Mouse (Mus musculus): ENCODE measurements around the gene Gm3448. TPM values are rescaled to one million over a fixed set of nuclear protein-coding genes. Genes with fewer than 3 reads are reported as not detected.

The Gm3448 gene
- total and polyA plus RNA-seq, 2 experiments from 2014 or later, result 1.9 to 6.2 TPM

GRCm38 (mm10) chr17:15072211-15072610 lies 30.9 kb upstream of the Gm3448 start:
- H3K27me3 ChIP-seq (ENCODE audit: insufficient read depth, low read length), result no peaks in the 10 kb centered on the region
- no peaks in the 10 kb centered on the region for H3K9me3 ChIP-seq (ENCODE audit: low read length)
- 88% methylated on average over 2 of the region's 2 CpGs for WGBS
- no peak for TF ChIP-seq CTCF (IDR thresholded peaks at IDR 0.05; ENCODE audit: low read depth)
- H3K36me3 ChIP-seq (ENCODE audit: insufficient read depth), result no peaks in the 10 kb centered on the region
- no peak overlapping the region for H3K4me2 ChIP-seq (ENCODE audit: low read depth)
- DNase-seq, result no peak
- ATAC-seq, result no peak
- H3K4me3 ChIP-seq (ENCODE audit: low read depth, low read length), result no peak overlapping the region
- no peaks in the 10 kb centered on the region for H3K4me1 ChIP-seq (ENCODE audit: insufficient read depth)
- H3K9ac ChIP-seq, result no peak overlapping the region
- H3K27ac ChIP-seq (ENCODE audit: low read depth, low read length), result no peak overlapping the region

- no peak for DNase-seq
- H3K27me3 ChIP-seq (ENCODE audit: insufficient read depth, low read length), result no peaks in the 10 kb centered on the region
- WGBS, result 72% methylated on average over 2 of the region's 2 CpGs
Observed at GRCm38 (mm10) chr17:15069124-15069523, 27.8 kb upstream of the Gm3448 start.

GRCm38 (mm10) chr17:15068040-15068792 lies 26.9 kb upstream of the Gm3448 start:
- ATAC-seq, result no peak
- 62% methylated on average over 8 of the region's 8 CpGs for WGBS
- 0 out of 2 replicates have a peak, but pooled peaks cover under 1% of the 10 kb centered on the region for H3K36me3 ChIP-seq (ENCODE audit: insufficient read depth)

More at GRCm38 (mm10) chr17:15069124-15069523, 27.8 kb upstream of the Gm3448 start:
- no peaks in the 10 kb centered on the region for H3K9me3 ChIP-seq (ENCODE audit: low read length)
- TF ChIP-seq CTCF (IDR thresholded peaks at IDR 0.05; ENCODE audit: low read depth), result no peak
- no peak overlapping the region for H3K9ac ChIP-seq
- no peak overlapping the region for H3K4me3 ChIP-seq (ENCODE audit: low read depth, low read length)
- no peak overlapping the region for H3K27ac ChIP-seq (ENCODE audit: low read depth, low read length)
- no peak overlapping the region for H3K4me2 ChIP-seq (ENCODE audit: low read depth)
- no peaks in the 10 kb centered on the region for H3K36me3 ChIP-seq (ENCODE audit: insufficient read depth)
- ATAC-seq, result no peak
- H3K4me1 ChIP-seq (ENCODE audit: insufficient read depth), result peaks cover 4% of the 10 kb centered on the region; the same call in 1 of the 2 replicates

GRCm38 (mm10) chr17:15066911-15067310 lies 25.6 kb upstream of the Gm3448 start:
- Histone ChIP-seq H3K9me3 (ENCODE audit: low read length) (no peaks in the 10 kb centered on the region), H3K27me3 (ENCODE audit: insufficient read depth, low read length) (no peaks in the 10 kb centered on the region), H3K9ac (no peak overlapping the region), H3K4me1 (ENCODE audit: insufficient read depth) (peaks cover 4% of the 10 kb centered on the region; the same call in 1 of the 2 replicates), H3K36me3 (ENCODE audit: insufficient read depth) (peaks cover 13% of the 10 kb centered on the region; the same call in 1 of the 2 replicates), H3K4me3 (ENCODE audit: low read depth, low read length) (no peak overlapping the region), H3K27ac (ENCODE audit: low read depth, low read length) (no peak overlapping the region), H3K4me2 (ENCODE audit: low read depth) (no peak overlapping the region)
- DNase-seq (no peak), ATAC-seq (no peak)
- TF ChIP-seq CTCF (IDR thresholded peaks at IDR 0.05; ENCODE audit: low read depth), result no peak
- WGBS, result 45% methylated on average over 1 of the region's 1 CpGs

More at GRCm38 (mm10) chr17:15068040-15068792, 26.9 kb upstream of the Gm3448 start:
- no peak overlapping the region for H3K27ac ChIP-seq (ENCODE audit: low read depth, low read length)
- no peak overlapping the region for H3K9ac ChIP-seq
- no peaks in the 10 kb centered on the region for H3K27me3 ChIP-seq (ENCODE audit: insufficient read depth, low read length)
- DNase-seq, result no peak
- H3K4me3 ChIP-seq (ENCODE audit: low read depth, low read length), result no peak overlapping the region
- H3K9me3 ChIP-seq (ENCODE audit: low read length), result no peaks in the 10 kb centered on the region
- no peak for TF ChIP-seq CTCF (IDR thresholded peaks at IDR 0.05; ENCODE audit: low read depth)
- peaks cover 4% of the 10 kb centered on the region; the same call in 1 of the 2 replicates for H3K4me1 ChIP-seq (ENCODE audit: insufficient read depth)
- H3K4me2 ChIP-seq (ENCODE audit: low read depth), result no peak overlapping the region

GRCm38 (mm10) chr17:15066066-15066465 lies 24.7 kb upstream of the Gm3448 start:
- TF ChIP-seq CTCF (IDR thresholded peaks at IDR 0.05; ENCODE audit: low read depth), result no peak
- Histone ChIP-seq H3K36me3 (ENCODE audit: insufficient read depth) (peaks cover 21% of the 10 kb centered on the region), H3K9me3 (ENCODE audit: low read length) (no peaks in the 10 kb centered on the region), H3K4me1 (ENCODE audit: insufficient read depth) (peaks cover 4% of the 10 kb centered on the region; the same call in 1 of the 2 replicates), H3K27me3 (ENCODE audit: insufficient read depth, low read length) (no peaks in the 10 kb centered on the region), H3K4me3 (ENCODE audit: low read depth, low read length) (peak overlapping the region; percentile 25), H3K9ac (peak overlapping the region; percentile 44), H3K27ac (ENCODE audit: low read depth, low read length) (peak overlapping the region; percentile 41; the same call in 1 of the 2 replicates), H3K4me2 (ENCODE audit: low read depth) (peak overlapping the region; percentile 52)
- WGBS, result 30% methylated on average over 6 of the region's 6 CpGs
- DNase-seq, result no peak
- peak; percentile 82 for ATAC-seq

GRCm38 (mm10) chr17:15065391-15066024 lies 24.2 kb upstream of the Gm3448 start:
- WGBS, result 39% methylated on average over 13 of the region's 13 CpGs
- peak overlapping the region; percentile 52 for H3K4me2 ChIP-seq (ENCODE audit: low read depth)
- peaks cover 23% of the 10 kb centered on the region for H3K36me3 ChIP-seq (ENCODE audit: insufficient read depth)
- ATAC-seq, result peak; percentile 83
- H3K27ac ChIP-seq (ENCODE audit: low read depth, low read length), result peak overlapping the region; percentile 41; the same call in 1 of the 2 replicates
- peak overlapping the region; percentile 44 for H3K9ac ChIP-seq
- no peaks in the 10 kb centered on the region for H3K27me3 ChIP-seq (ENCODE audit: insufficient read depth, low read length)
- no peaks in the 10 kb centered on the region for H3K9me3 ChIP-seq (ENCODE audit: low read length)
- peak overlapping the region; percentile 25 for H3K4me3 ChIP-seq (ENCODE audit: low read depth, low read length)
- peaks cover 4% of the 10 kb centered on the region; the same call in 1 of the 2 replicates for H3K4me1 ChIP-seq (ENCODE audit: insufficient read depth)
- peak; percentile 89 for DNase-seq
- peak; percentile 91 for TF ChIP-seq CTCF (IDR thresholded peaks at IDR 0.05; ENCODE audit: low read depth)

- ATAC-seq, result no peak
- H3K4me3 ChIP-seq (ENCODE audit: low read depth, low read length), result no peak overlapping the region
- no peak for DNase-seq
- H3K36me3 ChIP-seq (ENCODE audit: insufficient read depth), result peaks cover 55% of the 10 kb centered on the region
- no peak for TF ChIP-seq CTCF (IDR thresholded peaks at IDR 0.05; ENCODE audit: low read depth)
- 94% methylated on average over 6 of the region's 6 CpGs for WGBS
- H3K27me3 ChIP-seq (ENCODE audit: insufficient read depth, low read length), result no peaks in the 10 kb centered on the region
- H3K27ac ChIP-seq (ENCODE audit: low read depth, low read length), result no peak overlapping the region
- H3K9me3 ChIP-seq (ENCODE audit: low read length), result no peaks in the 10 kb centered on the region
- H3K4me2 ChIP-seq (ENCODE audit: low read depth), result no peak overlapping the region
- no peak overlapping the region for H3K9ac ChIP-seq
- H3K4me1 ChIP-seq (ENCODE audit: insufficient read depth), result no peaks in the 10 kb centered on the region
Observed at GRCm38 (mm10) chr17:15060356-15060755, 19.0 kb upstream of the Gm3448 start.

Data from forebrain, postnatal 0 days (tissue).